Mouse (Mus musculus) left cerebral cortex, adult 11 months (tissue): ENCODE measurements around the gene Pls3.

Experiments
- DNase-seq: peaks from one replicate; pipeline ENCODE4 v3.0.0; 2022; ENCODE audit warnings: low spot score

Gene Pls3

GRCm38 (mm10) chrX:75874332-75875291, at the start of gene Pls3:
Gene Pls3 (minus strand): TSS chrX:75875182.
- peak; percentile 80 for DNase-seq

- DNase-seq: no peak
These were observed 20.7 kb upstream of the Pls3 start for GRCm38 (mm10) chrX:75895716-75896115.

- DNase-seq: no peak
These were observed 584 bp upstream of the Pls3 start for GRCm38 (mm10) chrX:75875566-75875965.

DNA sequence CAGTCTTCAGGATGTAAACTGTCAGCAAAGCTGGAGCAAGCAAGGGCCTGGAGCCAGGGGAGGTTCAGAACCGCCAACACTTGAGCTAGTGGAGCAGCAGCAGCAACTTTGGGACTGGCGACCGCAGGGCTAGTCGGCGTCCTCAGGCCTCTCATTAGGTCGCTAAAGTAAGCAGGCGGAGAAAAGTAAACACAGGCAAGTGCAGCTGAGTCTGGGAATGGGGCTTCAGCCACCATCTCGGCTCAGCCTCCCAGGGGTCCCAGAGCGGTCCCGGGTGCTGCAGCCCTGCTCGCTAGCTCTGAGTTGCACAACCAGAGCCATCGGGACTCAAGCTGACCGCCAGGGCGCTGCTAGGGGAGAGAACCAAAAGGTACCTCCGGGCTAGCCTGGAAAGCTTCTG, 1.2 kb downstream of the Pls3 start:
- no peak for DNase-seq

DNA sequence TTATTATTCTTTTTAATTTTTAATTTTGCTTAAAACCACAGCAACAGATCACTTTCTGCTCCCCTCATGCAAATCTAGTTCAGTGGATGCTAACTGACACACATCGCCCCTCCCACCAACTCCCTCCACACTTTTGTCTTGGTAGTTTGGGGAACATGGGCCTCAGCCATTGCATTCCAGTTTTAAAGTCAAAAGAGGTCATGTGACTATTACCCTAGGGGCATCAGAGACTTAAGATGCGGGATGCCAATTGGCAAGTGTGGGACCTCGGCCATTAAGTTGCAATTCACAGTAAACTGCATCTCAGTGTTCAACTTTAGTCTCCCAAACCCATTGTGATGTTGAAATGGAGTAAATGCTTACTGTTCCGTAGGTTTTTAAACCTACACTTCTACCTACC, 1.7 kb downstream of the Pls3 start:
- DNase-seq: no peak

DNA sequence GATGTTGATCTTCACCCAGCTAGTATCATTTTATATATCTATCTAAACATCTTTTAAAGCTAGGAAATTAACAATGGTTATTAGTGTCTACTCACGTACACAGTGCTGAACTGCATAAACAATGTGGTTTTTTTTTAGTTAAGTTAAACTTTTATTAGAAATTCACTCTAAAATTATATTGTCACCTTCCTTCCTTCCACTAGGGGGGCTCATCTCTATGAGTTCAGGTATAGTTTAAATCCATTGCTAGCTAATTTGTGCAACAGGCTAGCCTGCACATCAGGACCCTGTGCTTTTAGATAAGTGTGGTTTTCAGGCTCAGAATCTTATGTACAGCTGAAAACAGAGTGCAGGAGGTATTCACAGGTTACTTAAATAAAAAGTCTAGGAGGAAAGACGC, 3.1 kb downstream of the Pls3 start:
- no peak for DNase-seq

- DNase-seq: no peak
These were observed 13.3 kb downstream of the Pls3 start for GRCm38 (mm10) chrX:75861715-75862114.

- no peak for DNase-seq
These were observed 20.7 kb downstream of the Pls3 start for GRCm38 (mm10) chrX:75854294-75854693.

GRCm38 (mm10) chrX:75844290-75844689, 30.7 kb downstream of the Pls3 start:
- no peak for DNase-seq

- no peak for DNase-seq
These were observed 32.1 kb downstream of the Pls3 start for GRCm38 (mm10) chrX:75842835-75843234.

- DNase-seq: no peak
These were observed 32.9 kb downstream of the Pls3 start for GRCm38 (mm10) chrX:75842120-75842519.

DNA sequence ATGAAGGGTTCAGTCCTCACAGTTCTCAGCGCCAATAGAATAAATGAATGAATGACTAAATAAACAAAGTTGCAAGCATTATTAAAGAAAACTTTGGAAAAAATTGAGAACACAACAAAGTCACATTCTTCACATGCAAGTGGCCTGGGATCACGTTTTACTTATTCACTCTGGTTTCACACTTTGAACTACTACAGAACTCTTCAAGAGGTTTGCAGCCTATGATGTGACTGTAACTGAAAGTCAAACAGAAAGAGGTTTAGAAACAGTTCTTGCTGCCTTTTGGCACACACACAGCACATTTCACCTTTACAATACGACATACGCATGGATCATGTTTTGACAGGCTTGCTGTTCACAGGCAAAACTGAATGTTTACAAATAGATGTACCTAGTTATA, 34.7 kb downstream of the Pls3 start:
- DNase-seq: no peak

GRCm38 (mm10) chrX:75834836-75835235, 40.1 kb downstream of the Pls3 start:
- no peak for DNase-seq

GRCm38 (mm10) chrX:75834286-75834685, 40.7 kb downstream of the Pls3 start:
- DNase-seq: no peak

DNA sequence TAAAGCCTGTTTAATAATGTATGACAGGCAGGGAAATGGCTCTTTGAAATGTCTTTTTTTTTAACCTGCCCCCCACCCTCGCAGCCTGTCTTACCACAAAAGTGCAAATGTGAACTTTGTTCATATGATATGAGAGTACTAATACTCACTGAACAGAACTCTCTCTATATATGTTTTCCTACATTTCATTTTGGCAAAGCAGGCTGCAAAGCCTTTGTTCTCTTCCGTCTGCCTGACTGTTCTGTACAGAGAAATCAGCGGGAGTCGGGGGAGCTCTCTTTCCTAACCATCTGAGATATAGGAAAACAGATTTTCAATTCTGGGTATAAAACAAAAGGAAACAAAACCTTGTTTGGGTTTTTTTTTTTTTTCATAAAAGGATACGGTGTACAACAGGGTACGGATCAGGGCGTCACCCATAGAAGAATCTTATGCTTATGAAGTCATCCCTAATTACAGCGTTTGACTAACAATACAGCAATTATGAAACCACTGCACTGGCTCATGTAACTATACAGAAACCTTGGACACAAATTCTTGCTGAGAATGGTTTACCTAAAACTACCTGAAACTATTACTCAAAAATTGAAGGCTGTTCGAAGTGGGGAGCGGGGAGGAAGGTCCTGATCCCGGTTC, 41.9 kb downstream of the Pls3 start:
- no peak for DNase-seq

GRCm38 (mm10) chrX:75829867-75830255, 45.1 kb downstream of the Pls3 start:
- DNase-seq: no peak

- no peak for DNase-seq
These were observed 45.6 kb downstream of the Pls3 start for GRCm38 (mm10) chrX:75829240-75829866.

- no peak for DNase-seq
These were observed 56.2 kb downstream of the Pls3 start for GRCm38 (mm10) chrX:75818647-75819271.

GRCm38 (mm10) chrX:75814958-75815357, 60.0 kb downstream of the Pls3 start:
- DNase-seq: no peak

DNA sequence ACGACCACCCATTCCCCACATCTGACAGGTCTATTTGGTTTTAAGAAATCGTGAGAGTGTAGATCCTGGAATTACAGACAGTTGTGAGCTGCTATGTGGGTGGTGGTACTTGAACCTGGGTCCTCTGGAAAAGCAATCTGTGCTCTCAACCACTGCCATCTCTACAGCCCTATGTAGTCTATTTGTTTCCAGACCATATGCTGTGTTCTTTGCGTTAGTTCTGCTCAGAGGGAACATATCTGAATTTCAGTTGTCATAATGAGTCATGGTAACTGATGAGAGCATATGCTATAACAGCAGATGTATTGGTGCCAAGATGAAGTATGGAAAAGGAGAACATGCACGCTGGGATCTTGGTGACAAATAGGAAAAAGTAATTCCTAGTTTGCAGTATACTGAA, 60.9 kb downstream of the Pls3 start:
- DNase-seq: no peak

DNA sequence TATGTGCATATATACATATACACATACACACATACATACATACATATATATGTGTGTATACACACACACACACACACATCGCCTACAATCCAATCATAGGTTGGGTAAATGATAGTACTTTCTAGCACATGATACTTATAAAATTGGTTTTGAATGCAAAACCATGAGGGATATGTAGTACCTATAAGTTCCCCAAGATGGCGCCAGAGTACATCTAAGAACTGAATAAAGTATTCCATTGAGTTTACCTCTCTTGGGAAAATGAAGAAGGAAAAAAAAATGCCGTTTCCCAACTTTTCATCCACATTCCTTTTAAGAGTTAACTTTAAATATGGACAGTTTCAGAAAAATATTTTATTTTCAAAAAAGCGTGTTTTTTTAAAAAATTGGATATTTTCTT, 78.4 kb downstream of the Pls3 start:
- peak; percentile 10 for DNase-seq

DNA sequence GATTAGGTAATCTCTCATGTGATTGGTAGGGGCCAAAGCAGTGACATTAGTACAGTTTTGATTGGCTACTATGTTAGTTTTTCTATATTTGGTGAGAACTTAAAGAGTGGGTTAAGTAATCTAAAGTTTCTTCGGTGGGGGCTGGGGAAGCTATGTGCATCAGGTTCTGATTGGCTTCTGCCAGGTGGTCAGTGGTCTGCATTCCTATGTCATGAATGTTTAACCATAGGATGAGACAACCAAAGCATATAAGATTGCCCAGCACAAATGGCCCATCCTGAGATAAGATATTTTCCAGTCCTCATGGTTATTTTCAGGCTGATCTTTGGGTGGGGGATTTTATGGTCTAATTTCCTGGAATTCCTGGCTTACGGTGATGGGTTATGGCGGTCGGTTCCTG, 95.2 kb downstream of the Pls3 start:
- no peak for DNase-seq

- no peak for DNase-seq
These were observed 97.5 kb downstream of the Pls3 start for GRCm38 (mm10) chrX:75777461-75777860.
